Mouse (Mus musculus) intestine, embryonic 15.5 days (tissue): ENCODE results near the gene Rpl29. TPM values are rescaled to one million over a fixed set of nuclear protein-coding genes. Genes with fewer than 3 reads are reported as not detected.

Experiments used
- ATAC-seq: fragments of 200-750 bp; cut with Nextera tagmentation; 2 replicates; pipeline ENCODE4 v1.8.0; 2017; ENCODE audit warnings: moderate TSS enrichment, moderate library complexity
- H3K27ac ChIP-seq: fragments of 300-500 bp; sonication (generic); 2 replicates; pipeline ENCODE4 v1.5.1; 2015; ENCODE audit warnings: mild to moderate bottlenecking, inconsistent platforms
- H3K27me3 ChIP-seq: fragments of 300-500 bp; sonication (generic); replicated peaks from 2 replicates; pipeline ENCODE4 v1.6.1; 2015; ENCODE audit warnings: inconsistent platforms
- H3K36me3 ChIP-seq: fragments of 300-500 bp; sonication (generic); 2 replicates; pipeline ENCODE4 v1.6.1; 2015; ENCODE audit warnings: inconsistent platforms
- H3K4me1 ChIP-seq: fragments of 300-500 bp; sonication (generic); replicated peaks from 2 replicates; pipeline ENCODE4 v1.6.1; 2015; ENCODE audit warnings: inconsistent platforms
- H3K4me2 ChIP-seq: fragments of 300-500 bp; sonication (generic); replicated peaks from 2 replicates; pipeline ENCODE4 v1.6.1; 2015; ENCODE audit warnings: mild to moderate bottlenecking, inconsistent platforms
- H3K4me3 ChIP-seq: fragments of 300-500 bp; sonication (generic); replicated peaks from 2 replicates; pipeline ENCODE4 v1.5.1; 2015; ENCODE audit warnings: inconsistent platforms
- H3K9ac ChIP-seq: fragments of 300-500 bp; sonication (generic); 2 replicates; pipeline ENCODE4 v1.6.1; 2015; ENCODE audit warnings: inconsistent platforms
- H3K9me3 ChIP-seq: fragments of 300-500 bp; sonication (generic); 2 replicates; pipeline ENCODE4 v1.6.1; 2016; ENCODE audit warnings: inconsistent platforms
- WGBS: fragments of 180-500 bp; shearing (Covaris S2); methylation state at CpG from one replicate; pipeline ENCODE4 v1.1.7; 2015; 5-methylcytosine and 5-hydroxymethylcytosine counted together
- polyA plus RNA-seq: library from polyadenylated mRNA; unstranded; fragments of >200 nt; fragmentation: Nextera tagmentation; extraction: Ambion mirVana; gene quantifications from 2 replicates; pipeline ENCODE4 v1.2.1, GENCODE M21; 2015

Rpl29 gene
- polyA plus RNA-seq, 1 experiment from 2014 or later, result 1,002 TPM

GRCm38 (mm10) chr9:106405275-106405674 is 24.0 kb upstream of the Rpl29 start:
- ATAC-seq, result no peak
- WGBS, result 37% methylated on average over 6 of the region's 6 CpGs
- no peak overlapping the region for H3K27ac ChIP-seq

DNA sequence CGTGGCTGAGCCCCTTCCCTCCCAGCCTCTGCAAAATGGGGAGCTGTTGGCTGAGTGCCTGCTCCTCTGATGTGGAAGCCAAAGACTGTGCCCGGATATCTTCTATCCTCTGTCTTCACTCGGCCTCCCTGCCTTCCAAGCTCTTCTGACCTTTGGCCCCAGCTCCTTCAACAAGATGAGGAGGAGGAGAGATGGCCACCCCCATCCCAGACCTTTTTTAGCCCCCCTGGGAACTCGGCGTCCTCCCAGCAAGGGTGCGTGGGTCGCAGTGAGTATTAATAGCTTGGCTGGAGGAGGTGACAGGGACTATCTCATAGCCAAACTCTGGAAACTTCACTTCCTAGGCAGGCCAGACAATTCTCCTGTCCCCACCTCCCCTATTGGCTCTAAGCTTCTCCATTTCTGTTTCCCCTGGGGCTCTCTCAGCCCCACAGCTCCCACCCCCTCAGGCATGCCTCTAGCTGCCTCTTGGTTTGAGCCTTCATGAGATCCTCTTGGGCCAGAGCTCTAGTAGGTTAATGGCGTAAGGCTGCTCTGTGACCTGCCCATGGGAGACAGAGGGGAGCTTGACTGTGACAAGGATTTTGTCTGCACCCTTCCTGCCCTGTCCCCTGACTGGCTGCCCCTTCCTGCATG is 22.7 kb upstream of the Rpl29 start:
- H3K27ac ChIP-seq, result no peak overlapping the region
- ATAC-seq, result no peak; the same call in 1 of the 2 replicates
- WGBS, result 49% methylated on average over 8 of the region's 8 CpGs

More at GRCm38 (mm10) chr9:106405275-106405674, 24.0 kb upstream of the Rpl29 start:
- Histone ChIP-seq H3K9me3 (no peaks in the 10 kb centered on the region), H3K27me3 (no peaks in the 10 kb centered on the region), H3K4me3 (no peak overlapping the region), H3K4me1 (0 out of 2 replicates have a peak, but pooled peaks cover 4% of the 10 kb centered on the region), H3K36me3 (no peaks in the 10 kb centered on the region), H3K9ac (no peak overlapping the region), H3K4me2 (no peak overlapping the region)

GRCm38 (mm10) chr9:106409096-106409495 is 20.2 kb upstream of the Rpl29 start:
- 98% methylated on average over 4 of the region's 4 CpGs for WGBS
- Histone ChIP-seq H3K36me3 (no peaks in the 10 kb centered on the region), H3K4me3 (no peak overlapping the region), H3K4me1 (peaks cover 4% of the 10 kb centered on the region; the same call in 1 of the 2 replicates), H3K27me3 (no peaks in the 10 kb centered on the region), H3K27ac (no peak overlapping the region), H3K9ac (no peak overlapping the region), H3K4me2 (no peak overlapping the region), H3K9me3 (no peaks in the 10 kb centered on the region)
- no peak for ATAC-seq

More for the DNA sequence above, 22.7 kb upstream of the Rpl29 start:
- Histone ChIP-seq H3K27me3 (no peaks in the 10 kb centered on the region), H3K9me3 (no peaks in the 10 kb centered on the region), H3K36me3 (no peaks in the 10 kb centered on the region), H3K4me1 (peaks cover 4% of the 10 kb centered on the region; the same call in 1 of the 2 replicates), H3K9ac (no peak overlapping the region), H3K4me3 (no peak overlapping the region), H3K4me2 (no peak overlapping the region)

DNA sequence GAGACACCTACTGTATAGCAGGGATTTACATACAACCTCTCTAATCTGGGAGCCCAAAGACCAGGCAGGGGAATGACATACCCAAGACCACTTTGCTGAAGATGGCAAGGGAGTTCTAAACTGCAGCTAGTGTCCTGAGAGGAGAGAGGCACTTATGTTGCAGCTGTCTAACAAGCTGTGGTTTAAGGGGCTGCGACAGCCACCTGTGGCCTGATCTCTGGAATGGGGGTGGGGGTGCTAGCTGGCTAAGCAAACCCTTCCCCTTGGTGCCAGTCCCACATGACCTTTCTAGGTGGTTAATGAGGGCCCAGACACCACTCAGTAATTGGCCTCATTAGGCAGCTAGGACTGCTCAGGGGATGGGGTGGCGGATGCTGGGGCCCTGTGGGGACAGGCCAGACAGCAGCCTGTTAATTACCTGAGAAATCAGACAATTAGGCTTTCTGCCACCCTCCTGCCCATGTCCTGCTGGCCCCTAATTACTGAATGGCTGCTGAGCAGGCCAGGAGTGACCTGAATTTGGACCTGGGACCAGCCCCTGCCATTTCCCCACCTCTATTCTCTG is 19.1 kb upstream of the Rpl29 start:
- Histone ChIP-seq H3K27ac (no peak overlapping the region), H3K4me3 (no peak overlapping the region), H3K9me3 (no peaks in the 10 kb centered on the region), H3K4me2 (no peak overlapping the region), H3K27me3 (no peaks in the 10 kb centered on the region), H3K4me1 (peaks cover 3% of the 10 kb centered on the region; the same call in 1 of the 2 replicates), H3K36me3 (no peaks in the 10 kb centered on the region), H3K9ac (no peak overlapping the region)
- 86% methylated on average over 2 of the region's 2 CpGs for WGBS
- ATAC-seq, result no peak

GRCm38 (mm10) chr9:106411091-106411594 is 18.1 kb upstream of the Rpl29 start:
- peaks cover 3% of the 10 kb centered on the region; the same call in 1 of the 2 replicates for H3K4me1 ChIP-seq
- H3K4me3 ChIP-seq, result no peak overlapping the region
- H3K27me3 ChIP-seq, result no peaks in the 10 kb centered on the region
- H3K9ac ChIP-seq, result no peak overlapping the region
- no peaks in the 10 kb centered on the region for H3K9me3 ChIP-seq
- no peak overlapping the region for H3K4me2 ChIP-seq
- ATAC-seq, result no peak
- WGBS, result 58% methylated on average over 9 of the region's 9 CpGs
- H3K36me3 ChIP-seq, result no peaks in the 10 kb centered on the region
- H3K27ac ChIP-seq, result no peak overlapping the region

DNA sequence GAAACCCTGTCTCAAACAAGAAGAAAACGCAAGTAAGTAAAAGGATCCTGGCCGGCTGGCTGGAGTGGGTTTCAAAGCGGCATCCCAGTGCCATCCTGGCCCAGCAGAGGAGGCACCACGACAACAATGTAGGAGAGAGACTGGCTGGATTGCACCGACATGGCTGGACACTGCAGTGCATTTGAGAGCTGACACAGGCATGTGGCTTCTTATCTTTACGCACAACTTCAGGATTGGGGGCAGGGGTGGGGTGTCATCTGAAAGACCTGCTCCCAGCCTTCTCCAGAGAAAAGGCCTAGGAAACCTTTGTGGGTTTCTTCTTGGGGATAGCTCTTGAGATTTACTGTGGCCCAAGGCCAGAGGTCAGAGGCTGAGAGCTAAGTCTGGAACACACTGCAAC is 17.5 kb upstream of the Rpl29 start:
- H3K9me3 ChIP-seq, result no peaks in the 10 kb centered on the region
- H3K9ac ChIP-seq, result no peak overlapping the region
- no peak overlapping the region for H3K4me3 ChIP-seq
- H3K4me1 ChIP-seq, result no peaks in the 10 kb centered on the region; the same call in 1 of the 2 replicates
- no peaks in the 10 kb centered on the region for H3K27me3 ChIP-seq
- no peaks in the 10 kb centered on the region for H3K36me3 ChIP-seq
- 63% methylated on average over 6 of the region's 6 CpGs for WGBS
- no peak overlapping the region for H3K4me2 ChIP-seq
- no peak for ATAC-seq
- H3K27ac ChIP-seq, result no peak overlapping the region

- H3K4me1 ChIP-seq, result no peaks in the 10 kb centered on the region; the same call in 1 of the 2 replicates
- H3K9ac ChIP-seq, result no peak overlapping the region
- no peaks in the 10 kb centered on the region for H3K27me3 ChIP-seq
- H3K4me3 ChIP-seq, result no peak overlapping the region
- H3K27ac ChIP-seq, result no peak overlapping the region
- no peak overlapping the region for H3K4me2 ChIP-seq
- no peak for ATAC-seq
- no peaks in the 10 kb centered on the region for H3K9me3 ChIP-seq
- H3K36me3 ChIP-seq, result no peaks in the 10 kb centered on the region
- 70% methylated on average over 3 of the region's 3 CpGs for WGBS
Observed at GRCm38 (mm10) chr9:106412210-106412609, 17.0 kb upstream of the Rpl29 start.

DNA sequence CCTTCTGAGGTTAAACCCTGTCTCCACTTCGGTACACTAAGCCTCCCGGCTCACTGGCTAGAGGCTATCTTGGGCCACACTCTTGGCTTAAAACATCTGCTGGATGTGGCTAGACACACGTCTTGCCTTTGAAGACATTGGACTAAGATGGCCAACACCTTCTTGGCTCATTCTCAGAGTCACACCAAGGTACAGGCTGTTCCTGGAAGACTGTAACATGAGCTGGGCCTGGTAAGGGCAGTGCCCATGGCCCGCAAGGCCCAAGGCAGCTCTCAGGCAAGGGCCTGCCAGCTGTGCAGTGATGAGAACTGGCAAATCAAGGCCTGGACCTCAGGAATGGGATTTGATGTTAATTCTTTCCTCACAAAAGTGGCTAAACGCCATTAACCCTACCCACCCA is 15.6 kb upstream of the Rpl29 start:
- Histone ChIP-seq H3K4me2 (no peak overlapping the region), H3K4me3 (no peak overlapping the region), H3K27me3 (no peaks in the 10 kb centered on the region; the same call in 1 of the 2 replicates), H3K36me3 (no peaks in the 10 kb centered on the region), H3K27ac (no peak overlapping the region), H3K9ac (no peak overlapping the region), H3K4me1 (peaks cover 7% of the 10 kb centered on the region), H3K9me3 (no peaks in the 10 kb centered on the region)
- no peak for ATAC-seq
- 84% methylated on average over 5 of the region's 5 CpGs for WGBS

GRCm38 (mm10) chr9:106416826-106417225 is 12.4 kb upstream of the Rpl29 start:
- no peak overlapping the region for H3K4me2 ChIP-seq
- WGBS, result 90% methylated on average over 6 of the region's 6 CpGs
- H3K36me3 ChIP-seq, result no peaks in the 10 kb centered on the region
- no peak for ATAC-seq
- H3K27me3 ChIP-seq, result no peaks in the 10 kb centered on the region; the same call in 1 of the 2 replicates
- no peak overlapping the region for H3K27ac ChIP-seq
- H3K4me3 ChIP-seq, result no peak overlapping the region
- H3K9me3 ChIP-seq, result no peaks in the 10 kb centered on the region
- no peak overlapping the region for H3K9ac ChIP-seq
- peaks cover 17% of the 10 kb centered on the region for H3K4me1 ChIP-seq

GRCm38 (mm10) chr9:106417841-106418625 is 11.2 kb upstream of the Rpl29 start:
- Histone ChIP-seq H3K36me3 (no peaks in the 10 kb centered on the region), H3K4me2 (peak overlapping the region; percentile 60), H3K27ac (0 out of 2 replicates have a peak overlapping the region, but pooled peaks have one; percentile 27), H3K9me3 (no peaks in the 10 kb centered on the region), H3K27me3 (no peaks in the 10 kb centered on the region; the same call in 1 of the 2 replicates), H3K4me1 (peaks cover 17% of the 10 kb centered on the region), H3K9ac (peak overlapping the region; percentile 37; the same call in 1 of the 2 replicates), H3K4me3 (peak overlapping the region; percentile 20)
- ATAC-seq, result peak; percentile 57
- 16% methylated on average over 29 of the region's 29 CpGs for whole genome bisulfite sequencing

DNA sequence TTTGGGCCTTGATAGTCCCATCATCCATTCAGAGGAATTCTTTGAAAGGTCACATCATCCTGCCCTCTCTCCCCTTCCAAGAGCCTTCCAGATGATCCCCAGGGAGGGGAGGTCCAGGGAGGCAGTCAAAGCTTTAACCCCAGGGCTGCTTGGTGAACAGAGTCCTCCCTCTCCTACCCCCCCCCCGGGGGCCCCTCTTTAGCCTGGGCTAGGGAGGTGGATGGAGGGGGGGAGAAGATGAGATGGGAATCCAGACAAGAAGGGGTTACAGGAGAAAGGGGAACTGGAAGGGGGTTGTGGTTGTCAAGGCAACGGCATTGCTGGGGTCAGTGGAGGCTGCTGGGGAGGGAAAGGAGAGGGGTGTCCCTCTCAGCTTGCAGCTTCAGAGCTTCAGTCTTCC is 8.6 kb upstream of the Rpl29 start:
- no peak overlapping the region for H3K9ac ChIP-seq

More for the DNA sequence above, 8.6 kb upstream of the Rpl29 start:
- no peaks in the 10 kb centered on the region for H3K36me3 ChIP-seq
- no peaks in the 10 kb centered on the region; the same call in 1 of the 2 replicates for H3K27me3 ChIP-seq
- H3K9me3 ChIP-seq, result no peaks in the 10 kb centered on the region
- no peak overlapping the region for H3K4me2 ChIP-seq
- WGBS, result 3% methylated on average over 2 of the region's 2 CpGs
- H3K27ac ChIP-seq, result no peak overlapping the region
- ATAC-seq, result no peak
- H3K4me1 ChIP-seq, result peaks cover 17% of the 10 kb centered on the region
- H3K4me3 ChIP-seq, result no peak overlapping the region
